Mouse (Mus musculus) forebrain, postnatal 0 days (tissue): Measurements from ENCODE around the gene Asb17. TPM values are rescaled to one million over a fixed set of nuclear protein-coding genes. Genes with fewer than 3 reads are reported as not detected.
A peak's percentile ranks its signal among the peaks of the same experiment; 100 is the strongest.

Experiments used
- ATAC-seq: fragments of 200-750 bp; cut with Nextera tagmentation; 2 replicates; pipeline ENCODE4 v1.8.0; 2017; ENCODE audit warnings: mild to moderate bottlenecking, moderate library complexity
- DNase-seq: peaks from one replicate; pipeline ENCODE4 v3.0.0-alpha.2; 2015
- H3K27ac ChIP-seq: fragments of 300-500 bp; sonication (generic); 2 replicates; pipeline ENCODE4 v1.5.1; 2014; ENCODE audit warnings: low read depth, mild to moderate bottlenecking, antibody characterized with exemption, low read length, moderate library complexity, mixed read lengths
- H3K27me3 ChIP-seq: fragments of 300-500 bp; sonication (generic); 2 replicates; pipeline ENCODE4 v1.6.1; 2014; ENCODE audit warnings: mild to moderate bottlenecking, low read length, mixed read lengths; ENCODE audit not compliant: insufficient read depth
- H3K36me3 ChIP-seq: fragments of 300-500 bp; sonication (generic); 2 replicates; pipeline ENCODE4 v1.6.1; 2014; ENCODE audit warnings: mild to moderate bottlenecking, moderate library complexity; ENCODE audit not compliant: insufficient read depth
- H3K4me1 ChIP-seq: fragments of 300-500 bp; sonication (generic); 2 replicates; pipeline ENCODE4 v1.6.1; 2014; ENCODE audit warnings: antibody characterized with exemption; ENCODE audit not compliant: insufficient read depth
- H3K4me2 ChIP-seq: fragments of 300-500 bp; sonication (generic); 2 replicates; pipeline ENCODE4 v1.6.1; 2014; ENCODE audit warnings: low read depth, mild to moderate bottlenecking, moderate library complexity
- H3K4me3 ChIP-seq: fragments of 300-500 bp; sonication (generic); 2 replicates; pipeline ENCODE4 v1.5.1; 2014; ENCODE audit warnings: low read depth, low read length, mixed read lengths
- H3K9ac ChIP-seq: fragments of 300-500 bp; sonication (generic); 2 replicates; pipeline ENCODE4 v1.6.1; 2014; ENCODE audit warnings: mild to moderate bottlenecking
- H3K9me3 ChIP-seq: fragments of 300-500 bp; sonication (generic); 2 replicates; pipeline ENCODE4 v1.6.1; 2016; ENCODE audit warnings: low read length
- CTCF ChIP-seq: sonication (generic); IDR thresholded peaks from 2 replicates; pipeline ENCODE4 v1.5.1; 2016; ENCODE audit warnings: antibody characterized with exemption, control low read depth, low read depth
- WGBS: fragments of 180-500 bp; shearing (Covaris S2); extraction: QIAGEN DNeasy Blood & Tissue Kit; methylation state at CpG from one replicate; pipeline ENCODE4 v1.1.7; 2014; 5-methylcytosine and 5-hydroxymethylcytosine counted together
- polyA plus RNA-seq: library from polyadenylated mRNA; unstranded; fragments of >200 nt; fragmentation: Nextera tagmentation; extraction: Ambion mirVana; gene quantifications from 2 replicates; pipeline ENCODE4 v1.2.1, GENCODE M21; 2015
- total RNA-seq: library from RNA; depleted of rRNA; stranded (reverse); fragments of >200 nt; gene quantifications from 2 replicates; pipeline ENCODE4 v1.2.3, GENCODE M21; 2014; rRNA removed

Asb17 gene
- total and polyA plus RNA-seq, 2 experiments from 2014 or later = not detected

- DNase-seq = no peak
- Histone ChIP-seq H3K27ac (no peak overlapping the region), H3K27me3 (no peaks in the 10 kb centered on the region), H3K9ac (no peak overlapping the region), H3K4me3 (no peak overlapping the region), H3K4me1 (no peaks in the 10 kb centered on the region), H3K36me3 (no peaks in the 10 kb centered on the region), H3K4me2 (no peak overlapping the region), H3K9me3 (no peaks in the 10 kb centered on the region)
- 84% methylated on average over 7 of the region's 8 CpGs for WGBS
- ATAC-seq = no peak
- no peak for TF ChIP-seq CTCF
Observed at GRCm38 (mm10) chr3:153889188-153889781, 45.3 kb downstream of the Asb17 start.

- no peak for TF ChIP-seq CTCF
- ATAC-seq (no peak), DNase-seq (no peak)
- H3K4me2 ChIP-seq = no peak overlapping the region
- H3K4me3 ChIP-seq = no peak overlapping the region
- no peaks in the 10 kb centered on the region for H3K27me3 ChIP-seq
- no peaks in the 10 kb centered on the region for H3K4me1 ChIP-seq
- no peaks in the 10 kb centered on the region for H3K9me3 ChIP-seq
- H3K27ac ChIP-seq = no peak overlapping the region
- no peaks in the 10 kb centered on the region for H3K36me3 ChIP-seq
- no peak overlapping the region for H3K9ac ChIP-seq
- WGBS = 87% methylated on average over 3 of the region's 3 CpGs
Observed at GRCm38 (mm10) chr3:153895454-153895853, 51.4 kb downstream of the Asb17 start.

- ATAC-seq (no peak), DNase-seq (no peak)
- WGBS = 81% methylated on average over 6 of the region's 6 CpGs
- no peak overlapping the region for H3K9ac ChIP-seq
- no peak overlapping the region for H3K4me3 ChIP-seq
- TF ChIP-seq CTCF = no peak
- no peaks in the 10 kb centered on the region for H3K27me3 ChIP-seq
- H3K27ac ChIP-seq = no peak overlapping the region
- H3K4me1 ChIP-seq = no peaks in the 10 kb centered on the region
- no peak overlapping the region for H3K4me2 ChIP-seq
- no peaks in the 10 kb centered on the region for H3K9me3 ChIP-seq
- H3K36me3 ChIP-seq = no peaks in the 10 kb centered on the region
Observed at GRCm38 (mm10) chr3:153897216-153897615, 53.2 kb downstream of the Asb17 start.

- 89% methylated on average over 1 of the region's 1 CpGs for WGBS
- TF ChIP-seq CTCF = no peak
- no peak for DNase-seq
Observed at GRCm38 (mm10) chr3:153901904-153902303, 57.9 kb downstream of the Asb17 start.

GRCm38 (mm10) chr3:153902595-153902994, 58.6 kb downstream of the Asb17 start:
- no peak for DNase-seq
- no peaks in the 10 kb centered on the region for H3K9me3 ChIP-seq
- no peaks in the 10 kb centered on the region for H3K4me1 ChIP-seq
- no peak overlapping the region for H3K9ac ChIP-seq
- H3K27ac ChIP-seq = no peak overlapping the region
- no peak overlapping the region for H3K4me2 ChIP-seq
- WGBS = 55% methylated on average over 3 of the region's 3 CpGs
- peaks cover 39% of the 10 kb centered on the region for H3K36me3 ChIP-seq
- no peak for ATAC-seq
- no peak overlapping the region for H3K4me3 ChIP-seq
- H3K27me3 ChIP-seq = no peaks in the 10 kb centered on the region
- TF ChIP-seq CTCF = no peak

More at GRCm38 (mm10) chr3:153901904-153902303, 57.9 kb downstream of the Asb17 start:
- H3K9ac ChIP-seq = no peak overlapping the region
- H3K27ac ChIP-seq = no peak overlapping the region
- H3K9me3 ChIP-seq = no peaks in the 10 kb centered on the region
- no peak for ATAC-seq
- H3K27me3 ChIP-seq = no peaks in the 10 kb centered on the region
- H3K4me2 ChIP-seq = no peak overlapping the region
- peaks cover 36% of the 10 kb centered on the region for H3K36me3 ChIP-seq
- H3K4me1 ChIP-seq = no peaks in the 10 kb centered on the region
- H3K4me3 ChIP-seq = no peak overlapping the region

GRCm38 (mm10) chr3:153904586-153904985, 60.6 kb downstream of the Asb17 start:
- Histone ChIP-seq H3K4me3 (no peak overlapping the region), H3K4me2 (no peak overlapping the region), H3K36me3 (peaks cover 58% of the 10 kb centered on the region), H3K4me1 (0 out of 2 replicates have a peak, but pooled peaks cover 3% of the 10 kb centered on the region), H3K9me3 (no peaks in the 10 kb centered on the region), H3K9ac (no peak overlapping the region), H3K27ac (no peak overlapping the region), H3K27me3 (no peaks in the 10 kb centered on the region)
- 57% methylated on average over 6 of the region's 6 CpGs for WGBS
- peak; percentile 64 for TF ChIP-seq CTCF
- DNase-seq = peak; percentile 30
- ATAC-seq = peak; percentile 54

Other genes starting within 250 kb of the Asb17 start
- gene St6galnac3, start 119.0 kb upstream of the Asb17 start, total RNA-seq = 16.5 and 16.6 TPM in 2 replicates
- gene St6galnac3, start 119.0 kb upstream of the Asb17 start, polyA plus RNA-seq = 6.9 and 7.7 TPM in 2 replicates
- 0.31 and 0.95 TPM in 2 replicates for gene Msh4, start 61.9 kb downstream of the Asb17 start, total RNA-seq
- gene Msh4, start 61.9 kb downstream of the Asb17 start, polyA plus RNA-seq = 0.05 and 0.13 TPM in 2 replicates
- 69.9 and 71.2 TPM in 2 replicates for gene Rabggtb, start 68.8 kb downstream of the Asb17 start, total RNA-seq
- gene Rabggtb, start 68.8 kb downstream of the Asb17 start, polyA plus RNA-seq = 56.9 and 58.3 TPM in 2 replicates
- gene Acadm, start 100.4 kb downstream of the Asb17 start, total RNA-seq = 31.5 and 32.4 TPM in 2 replicates
- gene Acadm, start 100.4 kb downstream of the Asb17 start, polyA plus RNA-seq = 39.7 and 40.1 TPM in 2 replicates
- gene Slc44a5, start 129.2 kb downstream of the Asb17 start, total RNA-seq = 29.1 and 39.5 TPM in 2 replicates
- 5.7 and 8.4 TPM in 2 replicates for gene Slc44a5, start 129.2 kb downstream of the Asb17 start, polyA plus RNA-seq